Mouse (Mus musculus): ENCODE data around the gene Gm10306.
A peak's percentile ranks its signal among the peaks of the same experiment; 100 is the strongest.

Gm10306 gene

GRCm38 (mm10) chr4:94556265-94557054 lies at the start of gene Gm10306, which contains the start of gene Caap1:
TSS of gene Gm10306 (plus strand) at chr4:94556546.
TSS of gene Caap1 (minus strand) at chr4:94556796.
- peak; percentile 97 for DNase-seq (ENCODE audit: low spot score)

DNA sequence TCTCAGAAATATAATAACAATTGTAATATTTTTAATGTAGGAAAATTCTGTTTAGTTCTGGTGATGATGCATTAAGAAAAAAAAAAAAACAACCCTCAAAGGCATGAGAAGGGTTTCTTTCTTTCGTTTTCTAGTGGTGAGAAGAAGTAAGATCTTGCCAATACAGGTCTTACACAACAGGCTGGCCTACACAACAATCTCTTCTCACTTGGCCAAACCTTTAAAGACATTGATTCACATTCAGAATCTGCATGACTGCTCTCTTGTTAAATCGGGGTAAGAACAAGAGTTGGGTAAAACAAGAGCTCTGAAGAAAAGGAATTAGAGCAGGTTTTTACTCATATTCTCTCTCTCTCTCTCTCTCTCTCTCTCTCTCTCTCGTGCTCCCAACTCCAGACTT lies 41.0 kb upstream of the Gm10306 start:
- DNase-seq (ENCODE audit: low spot score): no peak

GRCm38 (mm10) chr4:94517631-94518030 lies 38.7 kb upstream of the Gm10306 start:
- DNase-seq (ENCODE audit: low spot score): peak; percentile 82

DNA sequence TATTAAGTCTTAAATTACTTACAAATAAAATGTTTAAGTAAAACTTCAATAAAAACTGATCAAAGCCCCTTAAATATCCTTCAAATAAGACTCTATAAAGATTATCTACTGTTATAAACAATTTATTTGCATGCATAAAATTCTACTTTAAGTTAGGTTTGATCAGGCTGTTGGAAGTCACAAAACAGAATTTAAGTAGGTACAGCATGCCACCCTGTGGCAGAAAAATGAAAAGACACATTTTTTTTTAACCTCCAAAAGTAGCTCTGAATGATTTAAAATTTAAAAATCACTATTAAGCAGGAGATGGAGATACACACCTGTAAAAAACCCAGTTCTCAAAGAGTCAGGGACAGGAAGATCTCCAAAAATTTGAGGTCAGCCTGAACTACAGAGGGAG lies 33.0 kb upstream of the Gm10306 start:
- no peak for DNase-seq (ENCODE audit: low spot score)

- DNase-seq (ENCODE audit: low spot score): no peak
These were observed 26.9 kb upstream of the Gm10306 start for GRCm38 (mm10) chr4:94529448-94529847.

GRCm38 (mm10) chr4:94533205-94533604 lies 23.1 kb upstream of the Gm10306 start:
- no peak for DNase-seq (ENCODE audit: low spot score)

- no peak for DNase-seq (ENCODE audit: low spot score)
These were observed 13.3 kb upstream of the Gm10306 start for GRCm38 (mm10) chr4:94543041-94543440.

GRCm38 (mm10) chr4:94544321-94544720 lies 12.0 kb upstream of the Gm10306 start:
- DNase-seq (ENCODE audit: low spot score): no peak

- no peak for DNase-seq (ENCODE audit: low spot score)
These were observed 1.3 kb upstream of the Gm10306 start for GRCm38 (mm10) chr4:94554955-94555494.

DNA sequence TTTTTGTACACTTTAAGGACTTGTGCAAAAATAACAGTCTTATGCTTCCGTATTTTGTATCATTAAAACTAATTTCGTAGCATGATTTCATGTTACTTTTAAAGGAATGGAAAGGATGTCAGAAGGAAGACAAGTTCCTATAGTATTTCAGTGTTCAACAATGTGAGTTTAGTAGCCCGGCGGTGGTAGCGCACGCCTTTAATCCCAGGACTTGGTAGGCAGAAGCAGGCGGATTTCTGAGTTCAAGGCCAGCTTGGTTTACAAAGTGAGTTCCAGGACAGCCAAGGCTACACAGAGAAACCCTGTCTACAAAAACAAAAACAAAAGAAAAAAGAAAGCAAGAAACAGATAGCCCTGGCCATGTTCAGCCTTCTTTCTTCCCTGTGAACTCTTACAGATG lies 799 bp downstream of the Gm10306 start:
- DNase-seq (ENCODE audit: low spot score): no peak

DNA sequence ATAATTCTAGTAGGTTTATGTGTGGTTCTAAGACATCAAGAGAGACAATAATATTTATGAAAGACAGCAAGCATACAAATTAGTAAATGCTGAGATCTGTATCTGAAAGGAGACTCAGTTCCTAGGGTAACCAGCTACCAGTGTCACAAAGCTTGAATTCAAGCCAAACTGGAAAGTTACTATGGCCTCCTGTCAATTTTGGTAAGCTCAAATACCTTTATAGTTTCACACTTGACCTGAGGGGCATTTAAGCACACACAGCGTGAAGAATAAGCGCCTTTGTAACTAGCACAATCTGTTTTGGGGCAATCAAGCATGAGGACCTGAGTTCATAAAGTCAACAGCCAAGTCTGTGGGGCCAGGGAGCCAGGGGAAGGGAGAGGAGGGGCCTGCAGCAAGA lies 2.9 kb downstream of the Gm10306 start:
- DNase-seq (ENCODE audit: low spot score): no peak

- DNase-seq (ENCODE audit: low spot score): no peak
These were observed 4.0 kb downstream of the Gm10306 start for GRCm38 (mm10) chr4:94560316-94560715.

GRCm38 (mm10) chr4:94561954-94562648 lies 5.8 kb downstream of the Gm10306 start:
- no peak for DNase-seq (ENCODE audit: low spot score)

DNA sequence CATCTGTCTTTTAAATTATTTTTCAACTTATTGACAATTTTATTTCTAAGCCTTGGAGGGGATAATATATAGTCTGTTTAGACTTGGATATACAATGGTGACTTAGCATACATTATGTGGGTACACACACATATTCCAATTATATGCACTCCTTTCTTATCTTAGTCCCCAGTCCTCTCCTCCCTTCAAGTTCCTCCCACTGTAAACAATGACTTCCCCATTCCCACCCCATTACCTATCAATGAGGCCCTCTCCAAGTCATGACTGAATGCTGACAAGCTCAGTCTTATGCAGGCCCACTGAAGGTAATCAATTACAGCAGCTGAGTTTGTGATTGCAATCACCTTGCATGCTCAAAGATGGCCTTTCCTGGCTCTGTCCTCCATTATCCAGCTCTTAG lies 8.0 kb downstream of the Gm10306 start:
- no peak for DNase-seq (ENCODE audit: low spot score)

GRCm38 (mm10) chr4:94572677-94573076 lies 16.3 kb downstream of the Gm10306 start:
- no peak for DNase-seq (ENCODE audit: low spot score)

GRCm38 (mm10) chr4:94591765-94592381 lies 35.5 kb downstream of the Gm10306 start:
- DNase-seq (ENCODE audit: low spot score): no peak

- DNase-seq (ENCODE audit: low spot score): no peak
These were observed 36.4 kb downstream of the Gm10306 start for GRCm38 (mm10) chr4:94592709-94593108.

GRCm38 (mm10) chr4:94601395-94601794 lies 45.0 kb downstream of the Gm10306 start:
- DNase-seq (ENCODE audit: low spot score): no peak

DNA sequence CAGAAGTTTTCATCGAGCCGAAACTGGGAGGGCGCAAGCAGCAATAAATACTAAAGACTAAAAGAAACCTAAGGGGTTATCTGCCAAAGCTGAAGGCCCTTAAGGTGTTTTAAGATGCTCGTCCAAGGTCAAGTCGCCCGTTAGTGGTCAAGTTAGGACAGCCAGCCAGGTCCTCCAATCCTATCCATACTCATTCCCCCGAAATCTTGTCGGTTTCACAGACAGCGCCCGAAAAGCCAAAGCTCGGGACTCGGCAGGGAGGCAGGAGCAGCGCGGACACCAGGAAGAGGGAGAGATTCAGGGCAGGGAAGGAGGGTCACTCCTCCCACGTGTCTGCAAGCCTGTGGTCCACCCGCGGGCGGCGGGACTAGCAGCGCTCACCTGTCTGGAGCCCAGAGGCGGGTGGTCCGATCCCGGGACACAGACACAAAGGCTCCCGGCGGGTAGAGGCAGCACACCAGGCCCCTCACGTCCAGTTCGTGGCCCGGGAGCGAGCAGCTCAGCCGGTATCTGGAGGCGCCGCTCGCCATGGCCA lies 46.2 kb downstream of the Gm10306 start:
- no peak for DNase-seq (ENCODE audit: low spot score)

DNA sequence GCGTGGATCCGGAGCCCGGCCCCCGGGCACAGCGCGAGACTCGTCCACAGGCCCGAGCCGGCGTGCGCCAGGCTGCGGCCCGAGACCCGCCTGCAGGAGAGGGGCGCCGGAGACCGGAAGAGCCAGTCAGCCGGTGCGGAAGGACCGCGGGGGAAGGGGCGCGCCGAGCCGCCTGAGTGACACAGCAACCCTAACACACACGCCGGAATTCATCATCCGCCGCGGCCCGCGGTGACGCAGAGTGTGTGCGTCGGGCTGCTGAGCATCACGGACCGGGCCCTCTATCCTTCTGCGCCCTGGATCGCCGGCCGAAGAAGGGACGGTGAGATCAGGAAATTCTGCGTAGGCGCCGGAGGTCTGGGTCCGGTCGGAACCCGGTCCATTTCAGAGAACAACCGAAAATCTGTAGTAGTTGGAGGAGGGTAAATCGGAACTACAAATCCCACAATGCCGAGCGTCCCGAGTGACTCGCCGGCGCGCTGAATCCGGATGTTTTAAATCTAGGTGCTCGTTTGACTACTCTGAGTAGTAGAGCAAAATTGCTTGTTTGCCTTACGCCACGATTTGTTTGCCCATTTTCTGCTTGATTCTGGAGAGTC lies 46.8 kb downstream of the Gm10306 start, which contains the start of gene Plaa:
TSS of gene Plaa (minus strand) at position 214 of the 599 bp plus-strand sequence.
- DNase-seq (ENCODE audit: low spot score): peak; percentile 93

DNA sequence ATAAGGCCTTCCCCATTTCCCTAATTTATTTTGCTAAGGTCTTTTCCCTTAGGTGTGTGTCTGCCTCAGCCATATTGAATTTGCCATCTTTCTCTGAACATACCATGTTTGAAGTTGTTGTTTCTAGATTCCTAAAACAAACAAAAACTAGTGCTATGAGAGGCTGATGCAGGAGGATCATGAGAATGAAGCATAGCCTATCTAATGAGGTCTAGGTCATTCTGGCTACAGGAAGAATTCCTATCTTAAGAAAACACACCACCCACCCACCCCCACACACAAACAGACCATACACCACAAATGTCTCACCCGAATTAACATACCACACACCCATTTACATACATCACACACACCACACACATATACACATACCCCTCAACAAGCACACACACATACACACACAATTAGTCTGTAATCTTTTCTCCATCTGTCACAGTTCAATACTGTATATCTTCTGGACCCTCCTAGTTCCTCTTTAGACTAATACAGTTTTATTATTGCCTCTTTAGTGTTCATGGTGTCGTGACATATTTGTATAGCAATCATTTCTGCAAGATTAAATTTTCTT lies 48.2 kb downstream of the Gm10306 start:
- DNase-seq (ENCODE audit: low spot score): no peak

DNA sequence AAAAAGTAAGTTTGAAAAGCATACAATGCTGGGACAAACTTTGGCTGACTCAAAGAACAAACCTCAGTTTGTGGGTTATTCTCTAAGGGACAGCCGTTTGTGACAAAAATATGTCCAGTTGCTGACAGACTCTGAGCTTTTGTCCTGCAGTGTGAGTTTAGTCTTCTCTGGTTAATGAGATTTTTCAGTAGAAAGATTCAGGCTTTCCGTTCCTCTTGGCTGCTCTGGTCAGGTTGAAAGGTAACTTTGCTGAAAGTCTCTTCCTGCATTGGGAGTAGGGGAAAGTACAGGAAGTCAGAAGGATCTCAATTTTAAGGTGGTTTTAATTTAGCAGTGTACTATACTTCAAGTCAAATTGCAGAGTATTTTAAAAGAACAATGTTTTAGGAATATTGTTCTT lies 49.2 kb downstream of the Gm10306 start:
- DNase-seq (ENCODE audit: low spot score): no peak

Measured in testis, postnatal 10 days (tissue).